Mouse (Mus musculus): ENCODE measurements around the gene Derl3.
"Not testable (repeated sequence)": the region's sequence is repeated elsewhere in the genome, so short reads cannot be mapped to it uniquely, and the experiment has no call there.

The Derl3 gene

DNA sequence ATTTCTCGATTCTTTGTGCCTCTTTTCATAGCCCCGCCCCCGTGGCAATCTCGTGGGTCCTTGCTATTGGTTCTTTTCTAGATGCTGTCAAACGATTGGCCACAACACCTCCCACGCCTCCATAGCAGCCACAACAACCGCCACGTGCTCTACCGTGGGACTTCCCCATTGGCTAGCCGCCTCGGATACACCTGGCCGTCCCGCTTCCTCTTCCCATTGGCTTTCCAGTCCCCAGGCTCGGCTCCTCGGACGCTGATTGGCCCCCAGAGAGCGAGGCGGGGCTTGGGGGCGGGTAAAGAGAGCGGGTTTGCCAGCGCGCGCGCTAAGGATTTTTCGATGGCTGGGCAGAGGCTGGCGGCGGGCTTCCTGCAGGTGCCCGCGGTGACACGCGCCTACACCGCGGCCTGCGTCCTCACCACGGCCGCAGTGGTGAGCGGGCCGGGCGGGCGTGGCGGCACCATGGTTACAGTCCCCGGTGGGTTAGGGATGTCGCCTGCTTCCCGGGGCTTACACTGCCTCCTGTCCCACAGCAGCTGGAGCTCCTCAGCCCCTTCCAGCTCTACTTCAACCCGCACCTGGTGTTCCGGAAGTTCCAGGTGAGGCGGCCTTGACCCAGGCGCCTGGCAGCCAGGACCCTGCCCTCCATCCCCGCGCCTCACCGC, at the start of gene Derl3:
Gene Derl3, plus strand, starts transcription at position 325 of the 662 bp plus-strand sequence.
- peak; percentile 98 for DNase-seq (ENCODE audit: extremely low read depth, low read depth)

- DNase-seq (ENCODE audit: extremely low read depth, low read depth), result not testable (repeated sequence)
Observed at GRCm38 (mm10) chr10:75843898-75844297, 49.3 kb upstream of the Derl3 start.

GRCm38 (mm10) chr10:75844800-75845199, 48.4 kb upstream of the Derl3 start:
- no peak for DNase-seq (ENCODE audit: extremely low read depth, low read depth)

DNA sequence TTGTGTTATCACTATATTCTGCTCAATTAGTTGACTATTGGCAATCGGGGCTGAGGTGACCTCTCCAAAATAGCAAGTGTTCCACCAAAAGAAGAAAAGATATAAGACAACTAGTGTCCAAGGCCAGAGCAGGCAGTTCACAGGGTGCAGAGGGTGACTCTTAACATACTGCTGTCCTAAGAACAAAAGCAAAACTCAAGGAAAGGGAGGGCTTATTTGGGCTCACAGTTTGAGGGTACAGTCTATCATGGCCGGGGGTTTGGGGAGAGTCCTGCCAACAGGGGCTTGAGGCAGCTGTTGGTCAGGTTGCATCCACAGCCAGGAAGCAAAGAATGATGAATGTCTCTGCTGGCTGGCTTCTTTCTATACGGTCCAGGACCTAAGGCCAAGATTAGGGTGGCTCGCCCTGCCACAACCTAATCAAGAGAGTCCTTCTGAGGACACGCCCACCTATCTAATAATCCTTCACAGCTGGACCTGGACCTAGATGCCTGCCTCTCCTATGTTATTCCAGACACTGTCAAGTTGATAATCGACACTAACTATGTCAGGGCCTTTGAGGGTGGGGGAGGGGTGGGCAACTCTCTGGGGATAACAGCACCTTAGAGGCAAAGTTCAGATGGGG, 47.8 kb upstream of the Derl3 start:
- no peak for DNase-seq (ENCODE audit: extremely low read depth, low read depth)

- no peak for DNase-seq (ENCODE audit: extremely low read depth, low read depth)
Observed at GRCm38 (mm10) chr10:75848382-75848781, 44.8 kb upstream of the Derl3 start.

DNA sequence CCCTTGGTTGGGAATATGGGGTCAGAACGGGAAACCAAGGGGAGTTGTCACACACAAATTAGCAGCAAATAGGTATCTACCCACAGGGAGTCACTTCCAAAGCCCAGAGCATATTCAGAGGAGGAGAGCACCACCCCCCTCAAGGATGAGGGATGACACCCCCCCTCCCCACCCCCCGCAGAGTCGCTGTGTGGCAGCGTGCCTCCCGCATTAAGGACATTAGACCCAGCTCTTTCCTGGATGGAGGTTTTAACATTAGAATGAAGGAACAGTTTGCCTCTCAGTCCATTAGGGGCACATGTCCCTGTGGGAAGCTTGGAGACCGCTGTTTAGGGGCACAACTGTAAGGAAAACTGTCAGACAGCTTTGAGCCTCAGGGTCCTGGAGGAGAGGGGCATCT, 42.1 kb upstream of the Derl3 start:
- DNase-seq (ENCODE audit: extremely low read depth, low read depth), result no peak

GRCm38 (mm10) chr10:75851681-75852080, 41.5 kb upstream of the Derl3 start:
- no peak for DNase-seq (ENCODE audit: extremely low read depth, low read depth)

DNA sequence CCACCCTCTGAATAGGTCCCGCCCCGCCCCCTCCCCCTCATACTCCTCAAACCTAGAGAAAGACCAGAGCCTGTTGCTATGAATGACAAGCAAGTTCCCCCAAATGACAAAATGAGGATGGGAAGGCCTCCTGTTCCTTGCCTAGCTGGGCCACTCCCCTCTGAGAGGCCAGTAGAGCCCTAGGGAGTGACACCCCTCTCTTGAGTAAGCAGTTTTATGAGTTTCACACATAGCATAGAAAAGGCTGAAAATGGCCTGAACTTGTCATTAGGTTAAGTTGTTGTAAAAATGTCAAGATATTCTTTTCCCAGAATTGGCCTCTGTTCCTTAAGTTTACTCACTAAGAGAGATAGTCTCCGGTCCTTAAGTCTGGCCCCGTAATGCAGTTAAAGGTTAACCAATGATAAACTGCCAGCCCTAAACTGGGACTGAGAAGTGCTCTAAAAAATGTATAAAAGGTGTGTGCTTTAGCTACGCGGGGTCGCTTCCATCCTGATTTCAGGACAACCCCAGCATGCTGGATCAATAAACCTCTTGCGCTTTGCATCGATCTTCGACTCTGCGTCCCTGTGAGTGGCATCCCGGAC, 40.6 kb upstream of the Derl3 start:
- no peak for DNase-seq (ENCODE audit: extremely low read depth, low read depth)

- peak; percentile 70 for DNase-seq (ENCODE audit: extremely low read depth, low read depth)
Observed at GRCm38 (mm10) chr10:75853452-75853851, 39.8 kb upstream of the Derl3 start.

DNA sequence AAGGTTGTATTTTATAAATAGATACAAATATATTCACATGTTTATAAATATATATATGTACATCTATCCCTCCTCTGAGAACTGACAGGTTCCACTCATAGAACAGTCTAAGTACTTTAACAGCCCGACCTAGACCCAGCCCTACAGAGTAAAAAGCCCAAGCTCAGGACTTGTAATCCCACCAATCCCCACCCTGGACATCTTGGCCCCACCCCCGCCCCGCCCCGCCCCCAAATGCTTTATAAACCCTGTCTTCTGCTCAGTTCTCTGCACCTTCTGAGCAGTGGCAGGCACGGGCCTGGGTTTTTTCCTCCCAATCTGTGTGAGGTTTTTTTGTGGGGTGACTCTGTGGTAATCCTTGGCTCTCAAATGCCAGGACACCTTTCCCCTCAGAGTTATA, 39.1 kb upstream of the Derl3 start:
- DNase-seq (ENCODE audit: extremely low read depth, low read depth), result no peak

DNA sequence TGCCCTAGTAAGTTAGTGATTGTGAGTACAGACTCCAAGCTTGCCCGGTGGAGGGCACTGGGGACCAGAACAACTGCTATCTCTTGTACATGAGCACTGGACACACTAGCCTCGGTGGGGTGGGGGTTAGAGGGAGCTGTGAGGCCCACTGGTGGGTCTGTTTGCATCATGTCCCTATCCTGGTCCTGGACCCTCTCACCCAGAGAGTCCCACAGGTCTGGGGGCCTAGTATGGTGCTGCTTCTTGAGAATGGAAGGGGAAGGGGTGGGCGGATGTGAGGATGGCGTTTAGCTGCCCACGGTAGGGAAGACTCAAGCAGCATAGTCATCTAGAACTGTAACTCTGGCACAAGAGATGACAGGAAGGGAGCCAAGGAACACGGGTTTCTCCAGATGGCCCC, 38.4 kb upstream of the Derl3 start:
- no peak for DNase-seq (ENCODE audit: extremely low read depth, low read depth)

DNA sequence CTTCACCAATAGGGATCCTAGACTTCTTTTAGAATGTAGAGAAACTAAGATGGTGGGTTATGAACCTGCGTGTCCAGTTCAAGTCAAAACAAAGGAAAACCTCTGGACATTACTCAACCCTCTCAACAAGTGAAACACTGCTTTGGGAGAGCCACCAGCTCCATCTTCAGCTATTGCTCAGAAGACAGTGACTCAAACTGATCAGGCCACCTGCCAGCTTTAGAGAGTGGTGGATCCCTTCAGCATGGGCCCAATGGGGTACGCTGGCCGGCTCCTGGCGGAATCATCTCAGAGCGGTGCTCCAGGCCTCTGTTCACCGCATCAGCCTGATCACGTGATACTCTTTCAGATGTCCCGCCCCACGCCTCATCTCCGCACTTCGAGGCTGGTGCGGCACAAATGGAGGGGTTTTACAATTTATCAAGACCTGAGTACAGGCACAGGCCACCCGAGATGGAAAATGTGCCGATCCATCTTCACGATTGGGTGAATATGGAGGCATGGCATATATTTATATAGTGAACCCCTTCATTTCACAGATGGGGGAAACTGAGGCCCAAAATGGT, 37.7 kb upstream of the Derl3 start:
- DNase-seq (ENCODE audit: extremely low read depth, low read depth), result no peak

DNA sequence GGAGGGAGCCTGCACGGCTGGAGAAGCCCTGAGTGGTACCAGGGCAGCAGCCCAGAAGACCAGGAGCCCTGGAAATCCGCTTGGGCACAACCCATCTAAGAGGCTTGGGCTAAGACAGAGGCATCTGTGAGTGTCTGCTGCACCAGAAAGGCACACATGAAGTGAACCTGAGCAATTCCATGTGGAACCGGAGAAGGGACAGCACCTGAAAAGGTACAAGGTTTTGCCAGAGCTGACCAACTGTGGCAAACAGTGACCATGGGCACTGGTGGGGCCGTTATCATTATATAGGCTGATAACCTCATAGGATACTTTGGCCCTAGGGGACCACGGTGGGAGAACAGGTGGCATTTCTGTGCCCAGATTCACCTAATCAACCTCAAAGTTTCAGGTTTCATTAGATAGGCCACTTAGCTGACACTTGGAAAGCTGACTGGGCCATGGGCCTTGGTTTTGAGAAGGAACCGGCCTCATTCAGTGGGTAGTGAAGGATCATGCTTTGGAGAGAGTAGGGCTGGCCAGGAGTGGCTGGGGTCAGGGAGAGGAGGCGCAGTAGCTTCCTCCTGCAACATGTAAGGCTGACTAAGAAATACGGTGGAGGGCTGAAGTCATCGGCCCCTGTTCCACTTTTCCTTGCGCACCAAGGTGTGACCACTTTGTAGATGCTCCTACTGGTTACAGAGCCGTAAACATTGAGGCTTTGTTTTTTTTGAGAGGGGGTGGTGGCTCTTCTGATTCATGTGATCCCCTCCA, 36.9 kb upstream of the Derl3 start:
- DNase-seq (ENCODE audit: extremely low read depth, low read depth), result no peak

DNA sequence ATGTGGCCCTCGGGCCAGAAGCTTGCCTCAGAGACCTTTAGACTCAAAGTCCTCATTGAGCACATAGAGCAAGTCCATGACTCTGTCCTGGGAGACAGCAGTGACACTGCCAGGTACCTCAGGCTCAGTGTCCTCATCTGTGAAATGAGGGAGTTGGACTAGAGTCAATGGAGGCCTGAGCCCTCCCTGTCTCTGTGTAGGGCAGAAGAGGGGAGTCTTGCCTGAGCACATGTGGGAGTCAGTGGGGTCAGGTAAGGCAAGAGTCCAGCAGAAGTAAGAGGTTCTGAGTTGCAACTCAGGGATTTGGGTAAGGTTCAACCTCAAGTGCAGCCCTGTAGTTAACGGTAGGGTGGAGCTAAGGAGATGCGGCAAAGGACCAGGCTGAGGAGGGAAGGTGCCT, 36.2 kb upstream of the Derl3 start:
- no peak for DNase-seq (ENCODE audit: extremely low read depth, low read depth)

DNA sequence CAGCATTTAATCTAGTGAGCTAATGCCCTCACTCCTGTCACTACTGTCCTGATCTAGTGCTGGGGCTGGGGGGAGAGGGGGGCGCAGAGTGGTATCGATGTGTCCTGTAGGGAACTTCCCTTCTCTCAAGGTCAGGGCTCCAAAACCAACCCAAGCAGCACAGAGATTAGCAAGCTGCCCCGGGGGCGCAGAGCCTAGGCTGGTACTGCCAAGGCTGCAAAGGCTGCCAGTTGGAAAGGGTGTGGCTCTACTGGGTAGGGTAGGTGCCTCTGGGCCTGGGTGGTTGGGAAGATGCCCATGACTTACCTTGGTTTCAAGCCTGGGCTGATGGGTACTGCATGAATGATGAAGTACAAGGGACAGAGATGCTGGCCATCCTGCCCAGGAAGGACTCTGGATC, 35.6 kb upstream of the Derl3 start:
- DNase-seq (ENCODE audit: extremely low read depth, low read depth), result no peak

GRCm38 (mm10) chr10:75859107-75859746, 34.0 kb upstream of the Derl3 start:
- DNase-seq (ENCODE audit: extremely low read depth, low read depth), result no peak

DNA sequence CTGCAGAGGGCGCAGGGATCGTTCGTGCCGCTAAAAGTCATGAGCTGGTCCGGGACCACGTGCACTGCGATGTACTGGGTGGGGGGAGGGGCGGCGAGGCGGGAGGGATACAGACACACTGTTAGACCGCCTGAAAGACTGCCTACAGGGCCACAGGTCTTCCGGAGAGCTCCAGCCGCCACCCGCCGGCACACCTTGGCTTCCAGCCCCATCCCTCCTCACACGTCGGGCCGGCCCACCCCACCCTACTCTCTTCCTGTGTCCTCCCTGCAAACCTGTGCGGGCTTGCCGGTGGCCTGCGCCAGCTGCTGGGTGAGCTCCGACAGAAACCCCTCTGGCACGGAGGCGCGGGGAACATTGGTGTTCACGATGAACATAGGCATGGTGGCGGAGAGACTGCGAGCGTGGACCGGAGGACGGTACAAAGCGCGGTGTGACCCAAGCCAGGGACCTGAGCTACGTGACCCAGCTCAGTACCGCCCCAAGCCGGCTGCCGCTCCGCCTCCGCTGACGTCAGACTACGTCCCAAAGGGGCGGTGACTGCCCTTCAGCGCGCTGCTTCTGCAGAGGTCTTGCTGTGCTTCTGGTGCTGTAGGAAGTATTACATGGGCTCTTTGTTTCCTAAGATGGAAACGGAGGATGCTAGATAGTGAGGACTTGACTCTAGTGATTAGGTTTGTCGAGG, 33.3 kb upstream of the Derl3 start, which contains the start of gene Mif:
Gene Mif, minus strand, starts transcription at position 455 of the 685 bp plus-strand sequence.
- peak; percentile 87 for DNase-seq (ENCODE audit: extremely low read depth, low read depth)

GRCm38 (mm10) chr10:75860746-75861145, 32.5 kb upstream of the Derl3 start:
- DNase-seq (ENCODE audit: extremely low read depth, low read depth), result peak; percentile 36

DNA sequence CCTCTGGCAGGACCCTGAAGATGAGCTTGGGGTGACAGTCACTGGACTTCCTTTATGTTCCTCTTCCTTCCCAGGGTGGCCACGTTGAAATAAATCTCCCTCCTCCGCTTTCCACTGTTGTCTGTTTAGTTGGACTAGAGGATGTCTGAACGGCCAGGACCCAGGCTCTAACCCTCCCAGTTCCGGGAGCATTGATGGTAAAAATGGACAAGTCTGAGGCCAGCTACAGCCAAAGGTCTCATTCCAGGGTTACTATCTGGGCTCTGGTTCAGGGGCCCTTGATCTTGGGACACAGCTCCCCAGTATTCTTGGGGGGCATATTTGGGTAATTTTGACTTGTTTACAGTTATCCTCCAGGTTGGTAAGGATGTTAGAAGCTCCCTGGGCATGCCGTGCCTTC, 31.6 kb upstream of the Derl3 start:
- no peak for DNase-seq (ENCODE audit: extremely low read depth, low read depth)

DNA sequence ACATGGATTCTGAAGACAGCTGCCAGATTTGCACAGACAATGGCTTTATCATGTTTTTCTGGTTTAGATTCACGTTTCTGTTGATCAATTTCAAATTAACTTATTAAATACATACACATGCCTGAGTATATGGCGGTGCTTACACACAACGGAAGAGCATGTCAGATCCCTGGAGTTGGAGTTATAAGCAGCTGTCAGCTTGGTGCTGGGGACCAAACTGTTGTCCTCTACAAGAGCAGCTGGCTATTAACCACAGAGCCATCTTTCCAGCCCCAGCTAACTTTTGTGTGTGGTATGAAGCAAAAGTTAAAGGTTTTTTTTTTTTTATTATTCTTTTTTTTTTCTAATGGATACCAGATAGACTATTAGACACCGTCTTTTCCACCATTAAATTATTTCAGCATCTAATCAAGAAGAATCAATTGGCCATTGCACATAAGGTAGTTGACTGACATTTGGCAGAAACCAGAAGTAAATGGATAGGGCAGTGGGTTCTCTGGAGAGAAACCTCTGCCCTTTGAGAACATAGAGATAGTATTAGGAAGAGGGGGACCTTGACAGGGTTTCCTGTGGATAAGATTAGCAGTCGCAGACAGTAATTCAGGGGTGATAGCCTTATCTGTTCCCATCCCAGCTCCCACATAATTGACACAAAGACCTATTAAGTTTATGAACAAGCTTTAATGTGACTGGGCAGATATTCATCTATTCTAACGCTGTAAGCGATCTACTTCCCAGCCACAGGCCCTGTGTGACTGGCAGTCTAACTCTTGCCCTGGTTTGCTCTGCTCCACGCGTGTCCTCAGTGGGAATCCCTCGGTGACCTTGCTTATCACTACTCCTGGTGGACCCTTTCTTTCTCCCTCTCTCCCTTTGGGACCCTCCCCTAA, 20.9 kb upstream of the Derl3 start:
- peak; percentile 19 for DNase-seq (ENCODE audit: extremely low read depth, low read depth)

Measured in MEL-GATA-1-ER (cell line).